11 mouse cellular contexts compared by ENCODE assay signal in the genomic region with DNA sequence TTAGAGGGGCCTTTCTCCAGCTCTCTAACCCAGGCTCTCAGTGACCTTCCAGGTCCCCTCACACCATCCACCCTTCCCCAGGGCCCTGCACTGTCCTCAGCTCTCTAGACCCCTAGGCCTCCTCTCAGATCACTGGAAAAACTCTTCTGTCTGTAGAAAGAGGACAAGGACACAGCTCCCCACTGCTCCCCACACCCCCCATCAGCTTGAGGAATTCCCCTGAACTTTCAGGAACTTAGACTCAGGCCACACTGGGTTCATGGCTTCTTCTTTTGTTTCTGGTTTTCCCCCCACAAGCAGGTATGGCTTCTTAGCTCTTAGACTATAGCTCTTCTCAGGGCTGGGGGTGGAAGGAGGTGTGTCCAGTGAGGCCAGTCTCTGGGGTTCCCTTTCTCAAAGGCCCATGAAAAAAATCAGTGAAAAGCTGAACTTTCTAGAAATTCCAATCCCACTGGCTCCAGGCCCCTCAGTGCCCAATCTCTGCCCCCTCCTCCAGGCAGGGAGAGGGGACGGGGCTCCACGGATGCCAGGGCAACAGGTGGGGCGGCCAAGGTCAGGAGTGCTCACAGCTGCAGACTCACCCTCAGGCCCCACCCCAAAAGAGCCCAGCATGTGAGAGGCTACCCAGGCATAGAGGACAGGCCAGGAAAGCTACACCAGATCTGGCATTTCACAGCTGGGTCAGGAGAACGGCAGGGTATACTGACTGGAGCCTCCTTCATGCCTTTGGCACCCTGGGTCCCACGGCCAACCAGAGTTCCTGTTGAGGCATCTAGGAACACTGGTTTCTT. TPM values are rescaled to one million over a fixed set of nuclear protein-coding genes. Genes with fewer than 3 reads are reported as not detected.
DNase-seq lines count a peak whose midpoint lies in the region; ATAC-seq and TF ChIP-seq lines count a peak whose summit lies in the region.
"Had no signal": no experiment of that assay in that cellular context is flagged by ENCODE, and none has a peak within 500 bp of the region (broad histone marks: within the 10 kb centered on the region; RNA-seq: fewer than 3 reads in every experiment).

No protein-coding gene starts in this region.

- H3K4me3 ChIP-seq in hindbrain, embryonic 10.5 days, result no peak overlapping the region
- no peak overlapping the region for H3K4me3 ChIP-seq in hindbrain, postnatal 0 days (ENCODE audit: low read length)
- H3K4me3 ChIP-seq in stomach, embryonic 15.5 days (replicated peaks), result no peak overlapping the region
- no peak overlapping the region for H3K4me3 ChIP-seq in midbrain, embryonic 15.5 days
- no peak overlapping the region for H3K4me3 ChIP-seq in forebrain, embryonic 12.5 days (replicated peaks)

- no peaks in the 10 kb centered on the region for H3K9me3 ChIP-seq in hindbrain, embryonic 10.5 days
- H3K9me3 ChIP-seq in hindbrain, postnatal 0 days (ENCODE audit: low read length), result no peaks in the 10 kb centered on the region
- no peaks in the 10 kb centered on the region for H3K9me3 ChIP-seq in stomach, embryonic 15.5 days
- no peaks in the 10 kb centered on the region for H3K9me3 ChIP-seq in midbrain, embryonic 15.5 days
- no peaks in the 10 kb centered on the region for H3K9me3 ChIP-seq in forebrain, embryonic 12.5 days

- H3K9ac ChIP-seq in hindbrain, postnatal 0 days (replicated peaks; ENCODE audit: low read length), result no peak overlapping the region
- no peak overlapping the region for H3K9ac ChIP-seq in stomach, embryonic 15.5 days
- no peak overlapping the region for H3K9ac ChIP-seq in midbrain, embryonic 15.5 days
- no peak overlapping the region for H3K9ac ChIP-seq in forebrain, embryonic 12.5 days

- no peak for ATAC-seq in hindbrain, postnatal 0 days
- ATAC-seq in hematopoietic stem cell, adult 5-6 weeks (replicated peaks in 1 of 2; ENCODE audit: insufficient read depth in 1 of 2, low FRiP score in 2 of 2, low TSS enrichment in 1 of 2, low read depth in 1 of 2, poor library complexity in 2 of 2, severe bottlenecking in 2 of 2), result 0 out of 4 replicates have a peak, but pooled peaks have one; percentile 12 to 27
- no peak for ATAC-seq in stomach, embryonic 15.5 days (ENCODE audit: insufficient read depth, low FRiP score, low read depth)
- no peak for ATAC-seq in midbrain, embryonic 15.5 days (replicated peaks)
- no peak for ATAC-seq in forebrain, embryonic 12.5 days (ENCODE audit: low FRiP score)

- peaks cover 4% of the 10 kb centered on the region; the same call in 1 of the 2 replicates for H3K36me3 ChIP-seq in hindbrain, embryonic 10.5 days
- no peaks in the 10 kb centered on the region for H3K36me3 ChIP-seq in hindbrain, postnatal 0 days (ENCODE audit: insufficient read depth, low read length)
- H3K36me3 ChIP-seq in stomach, embryonic 15.5 days, result no peaks in the 10 kb centered on the region
- H3K36me3 ChIP-seq in midbrain, embryonic 15.5 days (replicated peaks), result no peaks in the 10 kb centered on the region
- H3K36me3 ChIP-seq in forebrain, embryonic 12.5 days (replicated peaks), result no peaks in the 10 kb centered on the region

- no peak overlapping the region for H3K4me2 ChIP-seq in hindbrain, postnatal 0 days (ENCODE audit: low read depth, low read length)
- no peak overlapping the region for H3K4me2 ChIP-seq in stomach, embryonic 15.5 days
- no peak overlapping the region for H3K4me2 ChIP-seq in midbrain, embryonic 15.5 days
- H3K4me2 ChIP-seq in forebrain, embryonic 12.5 days, result no peak overlapping the region

- peaks cover 67% of the 10 kb centered on the region for H3K4me1 ChIP-seq in hindbrain, embryonic 10.5 days (replicated peaks)
- no peaks in the 10 kb centered on the region for H3K4me1 ChIP-seq in hindbrain, postnatal 0 days (ENCODE audit: insufficient read depth, low read length)
- peaks cover 37% of the 10 kb centered on the region for H3K4me1 ChIP-seq in stomach, embryonic 15.5 days
- peaks cover 26% of the 10 kb centered on the region for H3K4me1 ChIP-seq in midbrain, embryonic 15.5 days
- peaks cover 40% of the 10 kb centered on the region for H3K4me1 ChIP-seq in forebrain, embryonic 12.5 days

- no peaks in the 10 kb centered on the region for H3K27me3 ChIP-seq in hindbrain, embryonic 10.5 days (ENCODE audit: insufficient read depth, poor library complexity, severe bottlenecking)
- H3K27me3 ChIP-seq in hindbrain, postnatal 0 days (ENCODE audit: insufficient read depth, low read length), result no peaks in the 10 kb centered on the region
- H3K27me3 ChIP-seq in stomach, embryonic 15.5 days (replicated peaks), result no peaks in the 10 kb centered on the region
- no peaks in the 10 kb centered on the region for H3K27me3 ChIP-seq in midbrain, embryonic 15.5 days (replicated peaks)
- H3K27me3 ChIP-seq in forebrain, embryonic 12.5 days, result no peaks in the 10 kb centered on the region

- peak overlapping the region; percentile 10 for H3K27ac ChIP-seq in hindbrain, embryonic 10.5 days
- no peak overlapping the region for H3K27ac ChIP-seq in hindbrain, postnatal 0 days
- H3K27ac ChIP-seq in stomach, embryonic 15.5 days, result 0 out of 2 replicates have a peak overlapping the region, but pooled peaks have one; percentile 11
- no peak overlapping the region for H3K27ac ChIP-seq in midbrain, embryonic 15.5 days
- no peak overlapping the region for H3K27ac ChIP-seq in forebrain, embryonic 12.5 days

- TF ChIP-seq CTCF in hindbrain, postnatal 0 days (IDR thresholded peaks at IDR 0.05; ENCODE audit: low read depth), result no peak

- 60% methylated on average over 5 of the region's 5 CpGs for WGBS in hindbrain, embryonic 10.5 days
- WGBS in hindbrain, postnatal 0 days, result 55% methylated on average over 5 of the region's 5 CpGs
- 37% methylated on average over 5 of the region's 5 CpGs for WGBS in stomach, embryonic 15.5 days
- 69% methylated on average over 5 of the region's 5 CpGs for WGBS in midbrain, embryonic 15.5 days
- WGBS in forebrain, embryonic 12.5 days, result 63% methylated on average over 5 of the region's 5 CpGs

- DNase-seq in hindbrain, embryonic 10.5 days (ENCODE audit: low spot score), result no peak
- DNase-seq in hindbrain, postnatal 0 days (ENCODE audit: low spot score), result no peak
- peak; percentile 73 to 79 for DNase-seq in spleen, postnatal 36 days (ENCODE audit: low spot score in 2 of 2)
- no peak for DNase-seq in spleen, postnatal 10 days (ENCODE audit: low spot score in 2 of 2)
- DNase-seq: embryo, embryonic 11 days; kidney, adult 2 months; right cerebral cortex, postnatal 14 days had no signal

RNA-seq across cellular contexts. Expression of a gene that starts 21.5 kb away (rescaled TPM):
- polyA plus RNA-seq in hindbrain, embryonic 10.5 days (2016; fragmentation: Nextera tagmentation; extraction: Ambion mirVana), result 13.6 and 16.9 TPM in 2 replicates
- total RNA-seq in hindbrain, postnatal 0 days (2014; rRNA removed), result 38.4 and 44.9 TPM in 2 replicates
- 8.2 TPM in 2 replicates for polyA plus RNA-seq in hindbrain, postnatal 0 days (2015; fragmentation: Nextera tagmentation; extraction: Ambion mirVana)
- 11.5 and 11.6 TPM in 2 replicates for total RNA-seq in hematopoietic stem cell, adult 5-6 weeks (2017)
- 7.0 and 7.8 TPM in 2 replicates for polyA plus RNA-seq in stomach, embryonic 15.5 days (2015; fragmentation: Nextera tagmentation; extraction: Ambion mirVana)
- 13.9 and 15.7 TPM in 2 replicates for polyA plus RNA-seq in midbrain, embryonic 15.5 days (2015; fragmentation: Nextera tagmentation; extraction: Ambion mirVana)
- polyA plus RNA-seq in forebrain, embryonic 12.5 days (2016; fragmentation: Nextera tagmentation; extraction: Ambion mirVana), result 15.0 and 17.2 TPM in 2 replicates

RNA-seq across cellular contexts. Expression of a gene that starts 36.8 kb away (rescaled TPM):
- 9.9 and 16.5 TPM in 2 replicates for polyA plus RNA-seq in hindbrain, embryonic 10.5 days (2016; fragmentation: Nextera tagmentation; extraction: Ambion mirVana)
- total RNA-seq in hindbrain, postnatal 0 days (2014; rRNA removed), result 29.9 and 30.9 TPM in 2 replicates
- 34.1 and 39.7 TPM in 2 replicates for polyA plus RNA-seq in hindbrain, postnatal 0 days (2015; fragmentation: Nextera tagmentation; extraction: Ambion mirVana)
- 0.31 and 2.9 TPM in 2 replicates for total RNA-seq in hematopoietic stem cell, adult 5-6 weeks (2017)
- polyA plus RNA-seq in stomach, embryonic 15.5 days (2015; fragmentation: Nextera tagmentation; extraction: Ambion mirVana), result 7.1 and 7.2 TPM in 2 replicates
- 42.7 and 44.5 TPM in 2 replicates for polyA plus RNA-seq in midbrain, embryonic 15.5 days (2015; fragmentation: Nextera tagmentation; extraction: Ambion mirVana)
- polyA plus RNA-seq in forebrain, embryonic 12.5 days (2016; fragmentation: Nextera tagmentation; extraction: Ambion mirVana), result 16.4 and 18.4 TPM in 2 replicates

Comparison
In these comparisons a context has a peak if more than half of its experiments do, and no peak if none do; other contexts are left out.
1. DNase-seq: peak in spleen, postnatal 36 days (2 of 2); none in hindbrain, embryonic 10.5 days (single experiment), hindbrain, postnatal 0 days (single experiment) and spleen, postnatal 10 days (0 of 2).
2. H3K27ac ChIP-seq: peak in hindbrain, embryonic 10.5 days (single experiment) and stomach, embryonic 15.5 days (single experiment); none in hindbrain, postnatal 0 days (single experiment), midbrain, embryonic 15.5 days (single experiment) and forebrain, embryonic 12.5 days (single experiment).
3. ATAC-seq: peak in hematopoietic stem cell, adult 5-6 weeks (2 of 2); none in hindbrain, postnatal 0 days (single experiment), stomach, embryonic 15.5 days (single experiment), midbrain, embryonic 15.5 days (single experiment) and forebrain, embryonic 12.5 days (single experiment).